Mouse (Mus musculus): ENCODE results near the gene Gm14180. TPM values are rescaled to one million over a fixed set of nuclear protein-coding genes. Genes with fewer than 3 reads are reported as not detected.
"Not testable (repeated sequence)": the region's sequence is repeated elsewhere in the genome, so short reads cannot be mapped to it uniquely, and the experiment has no call there.

The Gm14180 gene
- not detected in 2 replicates for polyA plus RNA-seq (2016; fragmentation: Nextera tagmentation; extraction: Ambion mirVana)

DNA sequence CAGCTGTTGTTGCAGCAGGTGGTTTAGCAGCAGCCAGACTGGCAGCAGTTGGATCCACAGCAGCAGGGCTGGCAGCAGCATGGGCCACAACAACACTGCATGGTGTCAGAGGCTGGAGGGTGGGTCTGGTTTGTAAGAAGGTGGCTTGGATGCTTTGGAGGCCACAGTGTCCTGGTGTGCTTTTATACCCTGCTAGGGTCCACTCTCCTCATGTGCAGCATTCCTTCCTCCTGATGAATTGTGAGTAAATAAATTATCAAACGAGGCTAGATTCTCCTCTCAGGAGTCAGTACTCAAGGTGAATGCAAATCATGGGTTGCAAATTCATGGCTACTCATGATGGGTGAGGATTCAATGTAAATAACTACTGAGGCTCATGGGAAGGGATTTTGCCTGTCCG is at the start of gene Gm14180:
TSS of gene Gm14180 (minus strand) at position 101 of the 400 bp plus-strand sequence.
- H3K4me1 ChIP-seq, result no peaks in the 10 kb centered on the region
- no peaks in the 10 kb centered on the region for H3K27me3 ChIP-seq (ENCODE audit: low read depth, poor library complexity, severe bottlenecking)
- DNase-seq (ENCODE audit: low spot score), result no peak
- no peaks in the 10 kb centered on the region for H3K36me3 ChIP-seq
- no peak within 1 kb of the TSS for H3K4me3 ChIP-seq
- H3K9me3 ChIP-seq (replicated peaks), result no peaks in the 10 kb centered on the region
- no peak within 1 kb of the TSS for H3K27ac ChIP-seq
- WGBS, result 70% methylated on average over 2 of the region's 2 CpGs

DNA sequence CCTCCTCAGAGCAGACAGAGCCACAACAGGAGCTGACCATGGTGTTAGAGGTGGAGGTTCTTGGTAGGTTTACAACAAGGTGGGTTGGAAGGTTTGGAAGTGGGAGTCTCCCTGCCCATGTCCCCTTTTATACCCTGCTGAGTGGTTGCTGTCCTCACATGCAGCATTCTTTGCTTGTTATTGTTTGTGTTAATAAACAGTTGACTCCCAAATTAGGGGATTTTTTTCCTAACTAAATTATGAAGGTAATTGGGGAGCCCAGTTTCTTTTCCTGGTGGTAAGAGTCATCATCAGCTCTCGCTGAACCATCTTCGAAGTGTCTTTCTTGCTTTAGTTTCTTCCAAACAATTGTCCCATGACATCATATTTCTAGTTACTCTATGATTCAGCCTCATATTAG is 46.5 kb upstream of the Gm14180 start, which contains the start of gene Krtap4-8:
TSS of gene Krtap4-8 (minus strand) at position 101 of the 400 bp plus-strand sequence.
- 92% methylated on average over 2 of the region's 2 CpGs for WGBS
- Histone ChIP-seq H3K9me3 (replicated peaks) (no peaks in the 10 kb centered on the region), H3K36me3 (no peaks in the 10 kb centered on the region), H3K4me1 (peaks cover 10% of the 10 kb centered on the region), H3K4me3 (no peak within 1 kb of the TSS), H3K27ac (no peak within 1 kb of the TSS), H3K27me3 (ENCODE audit: low read depth, poor library complexity, severe bottlenecking) (no peaks in the 10 kb centered on the region)
- DNase-seq (ENCODE audit: low spot score), result no peak

DNA sequence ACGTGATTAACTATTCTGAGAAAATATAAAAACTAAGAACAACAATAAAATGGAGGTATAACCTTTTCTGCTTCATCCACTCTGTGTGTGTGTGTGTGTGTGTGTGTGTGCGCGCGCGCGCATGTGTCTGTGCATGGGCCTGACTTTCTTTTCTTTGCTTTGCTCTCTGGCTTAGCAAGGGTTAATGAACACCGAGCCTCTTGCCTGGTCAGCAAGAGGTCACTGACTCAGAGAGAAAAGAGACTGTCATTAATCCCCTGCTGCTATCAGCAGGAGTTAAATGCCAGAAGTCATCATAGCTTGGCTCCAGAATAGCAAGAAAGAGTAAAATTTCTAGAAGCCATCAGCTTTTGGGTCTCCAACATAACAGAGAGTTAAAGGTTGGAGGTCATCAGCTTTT is 44.3 kb upstream of the Gm14180 start:
- no peak for DNase-seq (ENCODE audit: low spot score)
- H3K36me3 ChIP-seq, result no peaks in the 10 kb centered on the region
- WGBS, result 65% methylated on average over 7 of the region's 7 CpGs

DNA sequence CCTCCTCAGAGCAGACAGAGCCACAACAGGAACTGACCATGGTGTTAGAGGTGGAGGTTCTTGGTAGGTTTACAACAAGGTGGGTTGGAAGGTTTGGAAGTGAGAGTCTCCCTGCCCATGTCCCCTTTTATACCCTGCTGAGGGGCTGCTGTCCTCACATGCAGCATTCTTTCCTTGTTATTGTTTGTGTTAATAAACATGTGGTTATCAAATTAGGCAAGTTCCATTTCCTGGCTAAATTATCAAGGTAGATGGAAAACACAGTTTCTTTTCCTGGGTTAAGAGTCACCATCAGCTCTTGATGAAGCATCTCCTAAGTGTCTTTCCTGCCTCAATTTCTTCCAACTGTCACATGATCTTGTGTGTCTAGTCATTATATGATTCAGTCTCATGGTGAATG is 38.7 kb upstream of the Gm14180 start, which contains the start of gene Gm11595:
TSS of gene Gm11595 (minus strand) at position 101 of the 400 bp plus-strand sequence.
- H3K27ac ChIP-seq; H3K4me1 ChIP-seq; H3K9me3 ChIP-seq (replicated peaks); H3K27me3 ChIP-seq (ENCODE audit: low read depth, poor library complexity, severe bottlenecking); H3K36me3 ChIP-seq; DNase-seq (ENCODE audit: low spot score); H3K4me3 ChIP-seq: not testable (repeated sequence)

More for the DNA sequence above, 44.3 kb upstream of the Gm14180 start:
- no peaks in the 10 kb centered on the region for H3K27me3 ChIP-seq (ENCODE audit: low read depth, poor library complexity, severe bottlenecking)
- no peaks in the 10 kb centered on the region for H3K9me3 ChIP-seq (replicated peaks)
- H3K4me3 ChIP-seq, result no peak overlapping the region
- H3K27ac ChIP-seq, result no peak overlapping the region
- H3K4me1 ChIP-seq, result peaks cover 10% of the 10 kb centered on the region

DNA sequence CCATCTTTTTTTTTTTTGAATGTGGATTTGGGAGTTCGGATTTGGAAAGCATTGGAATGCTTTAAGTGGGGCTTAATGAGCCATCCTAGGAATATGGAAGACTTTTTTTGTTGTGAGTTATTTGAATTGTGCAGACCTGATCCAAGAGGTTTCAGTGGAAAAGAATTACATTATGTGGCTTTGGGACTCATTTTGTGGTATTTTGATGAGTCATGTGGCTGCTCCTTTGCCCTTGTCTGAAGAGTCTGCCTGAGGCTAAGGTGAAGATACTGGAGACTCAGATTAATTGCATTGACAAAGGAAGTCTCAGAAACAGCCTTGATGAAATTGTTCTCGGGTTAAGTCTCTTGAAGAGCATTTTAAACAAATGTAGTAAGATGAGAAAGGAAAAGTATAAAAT is 34.3 kb upstream of the Gm14180 start:
- Histone ChIP-seq H3K27me3 (ENCODE audit: low read depth, poor library complexity, severe bottlenecking) (no peaks in the 10 kb centered on the region), H3K9me3 (replicated peaks) (no peaks in the 10 kb centered on the region), H3K4me3 (no peak overlapping the region), H3K27ac (no peak overlapping the region), H3K36me3 (no peaks in the 10 kb centered on the region), H3K4me1 (no peaks in the 10 kb centered on the region)
- 81% methylated on average over 2 of the region's 2 CpGs for WGBS
- no peak for DNase-seq (ENCODE audit: low spot score)

DNA sequence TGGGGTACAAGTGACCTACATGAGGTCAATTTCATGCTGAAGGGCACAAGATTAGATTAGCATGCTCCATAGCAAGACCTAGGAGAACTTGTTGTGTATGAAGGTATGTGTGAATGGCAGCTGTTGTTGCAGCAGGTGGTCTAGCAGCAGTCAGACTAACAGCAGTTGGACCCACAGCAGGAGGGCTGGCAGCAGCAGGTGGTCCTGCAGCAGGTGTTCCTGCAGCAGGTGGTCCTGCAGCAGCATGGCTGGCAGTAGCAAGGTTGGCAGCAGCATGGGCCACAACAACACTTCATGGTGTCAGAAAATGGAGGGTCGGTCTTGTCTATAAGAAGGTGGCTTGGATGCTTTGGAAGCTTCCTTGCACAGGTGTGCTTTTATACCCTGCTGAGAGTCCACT is 24.8 kb upstream of the Gm14180 start:
- DNase-seq (ENCODE audit: low spot score), result no peak
- H3K27me3 ChIP-seq (ENCODE audit: low read depth, poor library complexity, severe bottlenecking), result no peaks in the 10 kb centered on the region
- no peaks in the 10 kb centered on the region for H3K9me3 ChIP-seq (replicated peaks)
- 87% methylated on average over 1 of the region's 1 CpGs for WGBS
- no peaks in the 10 kb centered on the region for H3K36me3 ChIP-seq
- H3K4me3 ChIP-seq, result no peak overlapping the region
- no peaks in the 10 kb centered on the region for H3K4me1 ChIP-seq
- no peak overlapping the region for H3K27ac ChIP-seq

DNA sequence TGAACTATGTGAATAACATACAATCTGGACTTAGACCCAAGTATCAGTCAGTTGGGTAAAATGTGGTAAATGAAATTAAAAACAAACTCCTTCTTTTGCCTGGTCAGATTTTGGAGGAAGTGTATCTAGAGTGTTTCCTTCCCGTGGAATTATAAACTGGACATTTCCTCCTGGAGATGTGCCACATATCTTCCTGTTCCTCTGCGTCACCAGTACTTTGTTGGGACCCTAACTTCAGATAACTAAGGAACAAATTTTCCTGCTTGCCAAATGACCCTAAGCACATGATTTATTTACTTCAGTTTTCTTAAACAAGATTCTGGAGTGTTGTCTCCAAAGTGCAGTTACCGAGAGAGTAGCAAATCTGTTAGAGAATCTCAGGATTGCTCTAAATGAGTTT is 9.9 kb upstream of the Gm14180 start:
- Histone ChIP-seq H3K27ac (no peak overlapping the region), H3K4me1 (no peaks in the 10 kb centered on the region), H3K9me3 (replicated peaks) (no peaks in the 10 kb centered on the region), H3K36me3 (no peaks in the 10 kb centered on the region), H3K27me3 (ENCODE audit: low read depth, poor library complexity, severe bottlenecking) (no peaks in the 10 kb centered on the region), H3K4me3 (no peak overlapping the region)
- WGBS, result 95% methylated on average over 3 of the region's 3 CpGs
- DNase-seq (ENCODE audit: low spot score), result no peak

DNA sequence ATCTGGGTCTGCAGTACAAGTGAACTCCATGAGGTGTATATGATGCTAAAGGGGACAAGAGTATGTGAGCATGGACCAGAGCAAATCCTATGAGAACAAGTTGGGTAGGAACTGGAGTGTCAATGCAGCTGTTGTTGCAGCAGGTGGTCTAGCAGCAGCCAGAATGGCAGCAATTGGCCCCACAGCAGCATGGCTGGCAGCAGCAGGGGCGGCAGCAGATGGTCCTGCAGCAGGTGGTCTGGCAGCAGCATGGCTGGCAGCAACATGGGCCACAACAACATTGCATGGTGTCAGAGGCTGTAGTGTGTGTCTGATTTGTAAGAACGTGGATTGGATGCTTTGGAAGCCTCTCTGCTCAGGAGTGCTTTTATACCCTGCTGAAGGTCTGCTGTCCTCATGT is 10.0 kb downstream of the Gm14180 start:
- Histone ChIP-seq H3K27me3 (ENCODE audit: low read depth, poor library complexity, severe bottlenecking) (no peaks in the 10 kb centered on the region), H3K27ac (no peak overlapping the region), H3K4me1 (no peaks in the 10 kb centered on the region), H3K36me3 (no peaks in the 10 kb centered on the region), H3K9me3 (replicated peaks) (no peaks in the 10 kb centered on the region), H3K4me3 (no peak overlapping the region)
- DNase-seq (ENCODE audit: low spot score), result no peak
- WGBS, result 84% methylated on average over 2 of the region's 2 CpGs

DNA sequence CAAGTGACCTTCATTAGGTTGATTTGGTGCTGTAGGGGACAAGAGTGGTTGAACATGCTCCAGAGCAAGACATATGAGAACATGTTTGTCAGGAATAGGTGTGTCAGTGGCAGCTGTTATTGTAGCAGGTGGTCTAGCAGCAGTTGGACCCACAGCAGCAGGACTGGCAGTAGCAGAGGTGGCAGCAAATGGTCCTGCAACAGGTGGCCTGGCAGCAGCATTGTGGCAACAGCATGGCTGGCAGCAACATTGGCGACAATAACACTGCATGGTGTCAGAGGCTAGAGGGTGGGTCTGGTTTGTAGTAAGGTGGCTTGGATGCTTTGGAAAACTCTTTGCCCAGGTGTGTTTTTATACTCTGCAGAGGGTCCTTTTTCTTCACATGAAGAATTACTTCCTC is 15.3 kb downstream of the Gm14180 start:
- Histone ChIP-seq H3K36me3 (no peaks in the 10 kb centered on the region), H3K27me3 (ENCODE audit: low read depth, poor library complexity, severe bottlenecking) (no peaks in the 10 kb centered on the region), H3K4me1 (no peaks in the 10 kb centered on the region), H3K27ac (no peak overlapping the region), H3K4me3 (no peak overlapping the region), H3K9me3 (replicated peaks) (no peaks in the 10 kb centered on the region)
- WGBS, result 78% methylated on average over 1 of the region's 1 CpGs
- DNase-seq (ENCODE audit: low spot score), result no peak

DNA sequence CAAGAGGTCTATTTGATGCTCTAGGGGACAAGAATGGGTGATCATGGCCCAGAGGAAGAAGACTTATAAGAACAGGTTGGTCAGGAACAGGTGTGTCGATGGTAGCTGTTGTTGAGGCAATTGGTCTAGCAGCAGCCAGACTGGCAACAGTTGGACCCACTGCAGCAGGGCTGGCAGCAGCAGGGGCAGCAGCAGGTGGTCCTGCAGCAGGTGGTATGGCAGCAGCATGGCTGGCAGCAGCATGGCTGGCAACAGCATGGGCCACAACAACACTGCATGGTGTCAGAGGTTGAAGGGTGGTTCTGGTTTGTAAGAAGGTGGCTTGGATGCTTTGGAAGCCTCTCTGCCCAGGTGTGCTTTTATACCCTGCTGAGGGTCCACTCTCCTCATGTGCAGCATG is 43.6 kb downstream of the Gm14180 start, which contains the start of gene Gm14190:
TSS of gene Gm14190 (minus strand) at position 278 of the 400 bp plus-strand sequence.
- no peaks in the 10 kb centered on the region for H3K36me3 ChIP-seq
- no peaks in the 10 kb centered on the region for H3K9me3 ChIP-seq (replicated peaks)
- DNase-seq (ENCODE audit: low spot score), result no peak
- no peaks in the 10 kb centered on the region for H3K27me3 ChIP-seq (ENCODE audit: low read depth, poor library complexity, severe bottlenecking)
- H3K27ac ChIP-seq, result no peak within 1 kb of the TSS
- 80% methylated on average over 1 of the region's 1 CpGs for WGBS
- no peak within 1 kb of the TSS for H3K4me3 ChIP-seq
- H3K4me1 ChIP-seq, result no peaks in the 10 kb centered on the region

DNA sequence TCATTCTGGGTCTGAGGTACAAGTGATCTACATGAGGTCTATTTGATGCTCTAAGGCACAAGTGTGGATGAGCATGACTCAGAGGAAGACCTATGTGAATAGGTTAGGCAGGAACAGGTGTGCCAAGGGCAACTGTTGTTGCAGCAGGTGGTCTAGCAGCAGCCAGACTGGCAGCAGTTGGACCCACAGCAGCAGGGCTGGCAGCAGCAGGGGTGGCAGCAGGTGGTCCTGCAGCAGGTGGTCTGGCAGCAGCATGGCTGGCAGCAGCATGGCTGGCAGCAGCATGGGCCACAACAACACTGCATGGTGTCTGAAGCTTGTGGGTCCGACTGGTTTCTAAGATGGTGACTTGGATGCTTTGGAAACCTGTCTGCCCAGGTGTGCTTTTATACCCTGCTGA is 48.9 kb downstream of the Gm14180 start:
- not testable (repeated sequence) for H3K4me3 ChIP-seq; H3K4me1 ChIP-seq; H3K27ac ChIP-seq; DNase-seq (ENCODE audit: low spot score); H3K27me3 ChIP-seq (ENCODE audit: low read depth, poor library complexity, severe bottlenecking); H3K36me3 ChIP-seq; H3K9me3 ChIP-seq (replicated peaks)
- 69% methylated on average over 1 of the region's 1 CpGs for WGBS

Other genes with a start within 250 kb of the Gm14180 start
- 0.81 and 1.4 TPM in 2 replicates for gene Krt23, start 241.2 kb downstream of the Gm14180 start, polyA plus RNA-seq (2016; fragmentation: Nextera tagmentation; extraction: Ambion mirVana)
- gene Krt39, start 213.0 kb downstream of the Gm14180 start, polyA plus RNA-seq (2016; fragmentation: Nextera tagmentation; extraction: Ambion mirVana), result 0.16 and 0.20 TPM in 2 replicates
- gene Krt40, start 191.1 kb downstream of the Gm14180 start, polyA plus RNA-seq (2016; fragmentation: Nextera tagmentation; extraction: Ambion mirVana), result not detected in 2 replicates
- not detected in 2 replicates for gene Krtap3-3, start 183.4 kb downstream of the Gm14180 start, polyA plus RNA-seq (2016; fragmentation: Nextera tagmentation; extraction: Ambion mirVana)
- not detected in 2 replicates for gene Krtap3-2, start 177.4 kb downstream of the Gm14180 start, polyA plus RNA-seq (2016; fragmentation: Nextera tagmentation; extraction: Ambion mirVana)
- gene Gm11939, start 174.8 kb downstream of the Gm14180 start, polyA plus RNA-seq (2016; fragmentation: Nextera tagmentation; extraction: Ambion mirVana), result not detected in 2 replicates
- gene Krtap3-1, start 167.7 kb downstream of the Gm14180 start, polyA plus RNA-seq (2016; fragmentation: Nextera tagmentation; extraction: Ambion mirVana), result not detected in 2 replicates
- gene Krtap1-5, start 153.3 kb downstream of the Gm14180 start, polyA plus RNA-seq (2016; fragmentation: Nextera tagmentation; extraction: Ambion mirVana), result not detected in 2 replicates
- not detected in 2 replicates for gene Krtap1-4, start 150.6 kb downstream of the Gm14180 start, polyA plus RNA-seq (2016; fragmentation: Nextera tagmentation; extraction: Ambion mirVana)
- gene Krtap1-3, start 143.0 kb downstream of the Gm14180 start, polyA plus RNA-seq (2016; fragmentation: Nextera tagmentation; extraction: Ambion mirVana), result not detected in 2 replicates
- gene Krtap9-3, start 136.2 kb downstream of the Gm14180 start, polyA plus RNA-seq (2016; fragmentation: Nextera tagmentation; extraction: Ambion mirVana), result not detected in 2 replicates
- not detected in 2 replicates for gene Gm11938, start 131.0 kb downstream of the Gm14180 start, polyA plus RNA-seq (2016; fragmentation: Nextera tagmentation; extraction: Ambion mirVana)
- not detected in 2 replicates for gene Gm11937, start 124.1 kb downstream of the Gm14180 start, polyA plus RNA-seq (2016; fragmentation: Nextera tagmentation; extraction: Ambion mirVana)
- not detected in 2 replicates for gene Krtap2-4, start 119.4 kb downstream of the Gm14180 start, polyA plus RNA-seq (2016; fragmentation: Nextera tagmentation; extraction: Ambion mirVana)
- gene Gm11562, start 113.9 kb downstream of the Gm14180 start, polyA plus RNA-seq (2016; fragmentation: Nextera tagmentation; extraction: Ambion mirVana), result not detected in 2 replicates
- gene Krtap4-1, start 106.1 kb downstream of the Gm14180 start, polyA plus RNA-seq (2016; fragmentation: Nextera tagmentation; extraction: Ambion mirVana), result not detected in 2 replicates
- gene Krtap4-2, start 99.2 kb downstream of the Gm14180 start, polyA plus RNA-seq (2016; fragmentation: Nextera tagmentation; extraction: Ambion mirVana), result not detected in 2 replicates
- not detected in 2 replicates for gene Krtap4-7, start 90.2 kb downstream of the Gm14180 start, polyA plus RNA-seq (2016; fragmentation: Nextera tagmentation; extraction: Ambion mirVana)
- not detected in 2 replicates for gene Gm11555, start 84.1 kb downstream of the Gm14180 start, polyA plus RNA-seq (2016; fragmentation: Nextera tagmentation; extraction: Ambion mirVana)
- gene Gm11563, start 75.3 kb downstream of the Gm14180 start, polyA plus RNA-seq (2016; fragmentation: Nextera tagmentation; extraction: Ambion mirVana), result not detected in 2 replicates
- gene Krtap4-6, start 68.3 kb downstream of the Gm14180 start, polyA plus RNA-seq (2016; fragmentation: Nextera tagmentation; extraction: Ambion mirVana), result not detected in 2 replicates
- not detected in 2 replicates for gene Gm14190, start 43.5 kb downstream of the Gm14180 start, polyA plus RNA-seq (2016; fragmentation: Nextera tagmentation; extraction: Ambion mirVana)
- gene Gm11595, start 38.6 kb upstream of the Gm14180 start, polyA plus RNA-seq (2016; fragmentation: Nextera tagmentation; extraction: Ambion mirVana), result not detected in 2 replicates
- gene Krtap4-8, start 46.4 kb upstream of the Gm14180 start, polyA plus RNA-seq (2016; fragmentation: Nextera tagmentation; extraction: Ambion mirVana), result not detected in 2 replicates
- gene Krtap4-9, start 50.9 kb upstream of the Gm14180 start, polyA plus RNA-seq (2016; fragmentation: Nextera tagmentation; extraction: Ambion mirVana), result not detected in 2 replicates
- not detected in 2 replicates for gene Gm11596, start 59.2 kb upstream of the Gm14180 start, polyA plus RNA-seq (2016; fragmentation: Nextera tagmentation; extraction: Ambion mirVana)
- not detected in 2 replicates for gene Gm11569, start 64.6 kb upstream of the Gm14180 start, polyA plus RNA-seq (2016; fragmentation: Nextera tagmentation; extraction: Ambion mirVana)
- not detected in 2 replicates for gene Gm11554, start 70.2 kb upstream of the Gm14180 start, polyA plus RNA-seq (2016; fragmentation: Nextera tagmentation; extraction: Ambion mirVana)
- not detected in 2 replicates for gene Krtap4-13, start 75.6 kb upstream of the Gm14180 start, polyA plus RNA-seq (2016; fragmentation: Nextera tagmentation; extraction: Ambion mirVana)
- not detected in 2 replicates for gene Gm11564, start 81.4 kb upstream of the Gm14180 start, polyA plus RNA-seq (2016; fragmentation: Nextera tagmentation; extraction: Ambion mirVana)
- gene 2300003K06Rik, start 103.8 kb upstream of the Gm14180 start, polyA plus RNA-seq (2016; fragmentation: Nextera tagmentation; extraction: Ambion mirVana), result not detected in 2 replicates
- not detected in 2 replicates for gene Krtap4-16, start 117.3 kb upstream of the Gm14180 start, polyA plus RNA-seq (2016; fragmentation: Nextera tagmentation; extraction: Ambion mirVana)
- not detected in 2 replicates for gene Gm11568, start 123.6 kb upstream of the Gm14180 start, polyA plus RNA-seq (2016; fragmentation: Nextera tagmentation; extraction: Ambion mirVana)
- not detected in 2 replicates for gene Gm11559, start 130.2 kb upstream of the Gm14180 start, polyA plus RNA-seq (2016; fragmentation: Nextera tagmentation; extraction: Ambion mirVana)
- gene Krtap9-1, start 139.1 kb upstream of the Gm14180 start, polyA plus RNA-seq (2016; fragmentation: Nextera tagmentation; extraction: Ambion mirVana), result not detected in 2 replicates
- not detected in 2 replicates for gene Gm11567, start 144.9 kb upstream of the Gm14180 start, polyA plus RNA-seq (2016; fragmentation: Nextera tagmentation; extraction: Ambion mirVana)
- not detected in 2 replicates for gene Krtap31-1, start 173.6 kb upstream of the Gm14180 start, polyA plus RNA-seq (2016; fragmentation: Nextera tagmentation; extraction: Ambion mirVana)
- not detected in 2 replicates for gene Gm11565, start 180.5 kb upstream of the Gm14180 start, polyA plus RNA-seq (2016; fragmentation: Nextera tagmentation; extraction: Ambion mirVana)
- gene Krtap31-2, start 202.0 kb upstream of the Gm14180 start, polyA plus RNA-seq (2016; fragmentation: Nextera tagmentation; extraction: Ambion mirVana), result not detected in 2 replicates
- not detected in 2 replicates for gene Krtap9-5, start 214.2 kb upstream of the Gm14180 start, polyA plus RNA-seq (2016; fragmentation: Nextera tagmentation; extraction: Ambion mirVana)
- gene Krtap29-1, start 244.8 kb upstream of the Gm14180 start, polyA plus RNA-seq (2016; fragmentation: Nextera tagmentation; extraction: Ambion mirVana), result not detected in 2 replicates

All from limb, embryonic 10.5 days (tissue).